18 mouse cellular contexts compared by ENCODE assay signal in genomic region chr3:95942749-95943148, GRCm38 (mm10). TPM values are rescaled to one million over a fixed set of nuclear protein-coding genes. Genes with fewer than 3 reads are reported as not detected.
DNase-seq lines count a peak whose midpoint lies in the region; ATAC-seq lines count a peak whose summit lies in the region.
"Had no signal": no experiment of that assay in that cellular context is flagged by ENCODE, and none has a peak within 500 bp of the region (broad histone marks: within the 10 kb centered on the region; RNA-seq: fewer than 3 reads in every experiment).

No protein-coding gene starts in this region.

- no peak overlapping the region for H3K4me3 ChIP-seq in kidney, embryonic 15.5 days (replicated peaks)
- H3K4me3 ChIP-seq: erythroblast, embryonic 14.5 days; forebrain, embryonic 15.5 days; limb, embryonic 15.5 days; midbrain, embryonic 15.5 days; stomach, embryonic 15.5 days had no signal

- no peak overlapping the region for H3K9ac ChIP-seq in kidney, embryonic 15.5 days
- H3K9ac ChIP-seq: forebrain, embryonic 15.5 days; limb, embryonic 15.5 days; lung, embryonic 14.5 days; midbrain, embryonic 15.5 days; stomach, embryonic 15.5 days had no signal

- WGBS in kidney, embryonic 15.5 days: 72% methylated on average over 6 of the region's 6 CpGs

- ATAC-seq in kidney, embryonic 15.5 days (replicated peaks; ENCODE audit: low FRiP score): peak; percentile 75
- peak; percentile 50 for ATAC-seq in megakaryocyte progenitor cell, adult 5-6 weeks (replicated peaks; ENCODE audit: poor library complexity)
- no peak for ATAC-seq in erythroid progenitor cell, adult 5-6 weeks (replicated peaks; ENCODE audit: low FRiP score, poor library complexity, severe bottlenecking)
- ATAC-seq: forebrain, embryonic 15.5 days; hindbrain, postnatal 0 days; midbrain, embryonic 15.5 days had no signal

- H3K36me3 ChIP-seq in kidney, embryonic 15.5 days: peaks cover 95% of the 10 kb centered on the region

- H3K27ac ChIP-seq in kidney, embryonic 15.5 days: peak overlapping the region; percentile 11
- H3K27ac ChIP-seq: forebrain, embryonic 15.5 days; hindbrain, postnatal 0 days; limb, embryonic 15.5 days; midbrain, embryonic 15.5 days; stomach, embryonic 15.5 days had no signal

- H3K4me1 ChIP-seq in kidney, embryonic 15.5 days: peaks cover 11% of the 10 kb centered on the region
- H3K4me1 ChIP-seq: forebrain, embryonic 15.5 days; limb, embryonic 15.5 days; midbrain, embryonic 15.5 days; stomach, embryonic 15.5 days had no signal

- no peak overlapping the region for H3K4me2 ChIP-seq in kidney, embryonic 15.5 days
- H3K4me2 ChIP-seq: forebrain, embryonic 15.5 days; heart, embryonic 11.5 days; limb, embryonic 15.5 days; lung, embryonic 14.5 days; midbrain, embryonic 15.5 days; stomach, embryonic 15.5 days had no signal

- no peak for DNase-seq in kidney, adult 9 months
- peak; percentile 77 for DNase-seq in ES-CJ7 (ENCODE audit: low read depth, low spot score)
- DNase-seq in R1 (ENCODE audit: low read depth, low spot score): peak; percentile 89
- DNase-seq in right cerebral cortex, adult 2 months (ENCODE audit: low spot score in 2 of 2): no peak
- DNase-seq: cerebellum, adult 9-10 months; lung, embryonic 14.5 days; right cerebral cortex, postnatal 14 days; thymus, postnatal 25 days had no signal

- H3K9me3 ChIP-seq in kidney, embryonic 15.5 days (replicated peaks): no peaks in the 10 kb centered on the region
- H3K9me3 ChIP-seq: forebrain, embryonic 15.5 days; limb, embryonic 15.5 days; midbrain, embryonic 15.5 days; stomach, embryonic 15.5 days had no signal

- no peaks in the 10 kb centered on the region for H3K27me3 ChIP-seq in kidney, embryonic 15.5 days
- H3K27me3 ChIP-seq: forebrain, embryonic 15.5 days; limb, embryonic 15.5 days; midbrain, embryonic 15.5 days; stomach, embryonic 15.5 days had no signal

RNA-seq across cellular contexts. Expression of gene Anp32e, which starts 13.7 kb away (rescaled TPM):
- 247 and 264 TPM in 2 replicates for polyA plus RNA-seq in kidney, embryonic 15.5 days (2015; fragmentation: Nextera tagmentation; extraction: Ambion mirVana)
- total RNA-seq in megakaryocyte progenitor cell, adult 5-6 weeks (2015): 101 and 132 TPM in 2 replicates
- total RNA-seq in megakaryocyte progenitor cell, adult 5-6 weeks (2017): 384 and 526 TPM in 2 replicates
- 153 and 197 TPM in 2 replicates for total RNA-seq in erythroid progenitor cell, adult 5-6 weeks (2015; ENCODE audit: low replicate concordance)
- 541 and 717 TPM in 2 replicates for total RNA-seq in erythroid progenitor cell, adult 5-6 weeks (2017; ENCODE audit: low replicate concordance)

RNA-seq across cellular contexts. Expression of gene Car14, which starts 38.3 kb away (rescaled TPM):
- 17.3 and 22.5 TPM in 2 replicates for polyA plus RNA-seq in kidney, embryonic 15.5 days (2015; fragmentation: Nextera tagmentation; extraction: Ambion mirVana)
- not detected in 2 replicates for total RNA-seq in megakaryocyte progenitor cell, adult 5-6 weeks (2015)
- not detected in 2 replicates for total RNA-seq in megakaryocyte progenitor cell, adult 5-6 weeks (2017)
- not detected in 2 replicates for total RNA-seq in erythroid progenitor cell, adult 5-6 weeks (2015; ENCODE audit: low replicate concordance)
- total RNA-seq in erythroid progenitor cell, adult 5-6 weeks (2017; ENCODE audit: low replicate concordance): not detected in 2 replicates
- polyA plus RNA-seq: erythroblast, embryonic 14.5 days had no signal

RNA-seq across cellular contexts. Expression of gene Aph1a, which starts 49.0 kb away (rescaled TPM):
- polyA plus RNA-seq in kidney, embryonic 15.5 days (2015; fragmentation: Nextera tagmentation; extraction: Ambion mirVana): 37.4 and 40.8 TPM in 2 replicates
- 30.6 and 30.8 TPM in 2 replicates for total RNA-seq in megakaryocyte progenitor cell, adult 5-6 weeks (2015)
- total RNA-seq in megakaryocyte progenitor cell, adult 5-6 weeks (2017): 34.9 and 35.1 TPM in 2 replicates
- 7.6 and 8.0 TPM in 2 replicates for total RNA-seq in erythroid progenitor cell, adult 5-6 weeks (2015; ENCODE audit: low replicate concordance)
- total RNA-seq in erythroid progenitor cell, adult 5-6 weeks (2017; ENCODE audit: low replicate concordance): 9.6 and 14.6 TPM in 2 replicates

RNA-seq across cellular contexts. Expression of gene BC028528, which starts 50.9 kb away (rescaled TPM):
- polyA plus RNA-seq in kidney, embryonic 15.5 days (2015; fragmentation: Nextera tagmentation; extraction: Ambion mirVana): 38.0 and 42.3 TPM in 2 replicates
- 55.1 and 62.0 TPM in 2 replicates for total RNA-seq in megakaryocyte progenitor cell, adult 5-6 weeks (2015)
- total RNA-seq in megakaryocyte progenitor cell, adult 5-6 weeks (2017): 63.3 and 68.9 TPM in 2 replicates
- 8.8 and 10.1 TPM in 2 replicates for total RNA-seq in erythroid progenitor cell, adult 5-6 weeks (2015; ENCODE audit: low replicate concordance)
- 5.8 and 26.0 TPM in 2 replicates for total RNA-seq in erythroid progenitor cell, adult 5-6 weeks (2017; ENCODE audit: low replicate concordance)
- polyA plus RNA-seq: erythroblast, embryonic 14.5 days had no signal

RNA-seq across cellular contexts. Expression of gene Plekho1, which starts 53.1 kb away (rescaled TPM):
- polyA plus RNA-seq in kidney, embryonic 15.5 days (2015; fragmentation: Nextera tagmentation; extraction: Ambion mirVana): 43.5 and 44.2 TPM in 2 replicates
- 22.1 and 25.9 TPM in 2 replicates for total RNA-seq in megakaryocyte progenitor cell, adult 5-6 weeks (2015)
- total RNA-seq in megakaryocyte progenitor cell, adult 5-6 weeks (2017): 24.7 and 25.1 TPM in 2 replicates
- total RNA-seq in erythroid progenitor cell, adult 5-6 weeks (2015; ENCODE audit: low replicate concordance): 12.6 and 13.4 TPM in 2 replicates
- total RNA-seq in erythroid progenitor cell, adult 5-6 weeks (2017; ENCODE audit: low replicate concordance): 8.6 and 18.6 TPM in 2 replicates

Comparison
In these comparisons a context has a peak if more than half of its experiments do, and no peak if none do; other contexts are left out.
1. DNase-seq: peak in ES-CJ7 (single experiment) and R1 (single experiment); none in kidney, adult 9 months (single experiment) and right cerebral cortex, adult 2 months (0 of 2).